21 mouse cellular contexts compared by ENCODE assay signal in genomic region chr2:14224387-14224786, GRCm38 (mm10). TPM values are rescaled to one million over a fixed set of nuclear protein-coding genes. Genes with fewer than 3 reads are reported as not detected.
"Had no signal": no experiment of that assay in that cellular context is flagged by ENCODE, and none has a peak within 500 bp of the region (broad histone marks: within the 10 kb centered on the region; RNA-seq: fewer than 3 reads in every experiment).

No protein-coding gene starts in this region.

- H3K36me3 ChIP-seq: liver, embryonic 13.5 days; liver, embryonic 15.5 days; midbrain, embryonic 10.5 days; midbrain, embryonic 12.5 days; neural tube, embryonic 12.5 days; stomach, embryonic 15.5 days had no signal

- H3K9ac ChIP-seq: liver, embryonic 13.5 days; liver, embryonic 15.5 days; liver, postnatal 0 days; lung, embryonic 14.5 days; midbrain, embryonic 12.5 days; neural tube, embryonic 12.5 days; stomach, embryonic 15.5 days had no signal

- H3K27ac ChIP-seq: liver, embryonic 13.5 days; liver, embryonic 15.5 days; macrophage; midbrain, embryonic 10.5 days; midbrain, embryonic 12.5 days; neural tube, embryonic 12.5 days; stomach, embryonic 15.5 days; stomach, postnatal 0 days had no signal

- H3K9me3 ChIP-seq: liver, embryonic 13.5 days; liver, embryonic 15.5 days; megakaryocyte, embryonic 14.5 days; midbrain, embryonic 10.5 days; midbrain, embryonic 12.5 days; neural tube, embryonic 12.5 days; stomach, embryonic 15.5 days had no signal

- H3K4me1 ChIP-seq: liver, embryonic 13.5 days; liver, embryonic 15.5 days; midbrain, embryonic 12.5 days; neural tube, embryonic 12.5 days; stomach, embryonic 15.5 days had no signal

- H3K4me3 ChIP-seq: liver, embryonic 13.5 days; liver, embryonic 15.5 days; megakaryocyte, embryonic 14.5 days; midbrain, embryonic 10.5 days; midbrain, embryonic 12.5 days; neural tube, embryonic 12.5 days; stomach, embryonic 15.5 days had no signal

- H3K4me2 ChIP-seq: liver, embryonic 11.5 days; liver, embryonic 13.5 days; liver, embryonic 15.5 days; lung, embryonic 14.5 days; midbrain, embryonic 12.5 days; neural tube, embryonic 12.5 days; stomach, embryonic 15.5 days had no signal

- ATAC-seq: liver, postnatal 0 days; midbrain, embryonic 16.5 days had no signal

- DNase-seq: liver, embryonic 13.5 days; liver, postnatal 0 days; lung, embryonic 14.5 days; lung, postnatal 14 days; midbrain, embryonic 14.5 days; right cerebral cortex, postnatal 14 days; thymus, adult 2 months; thymus, postnatal 25 days; thymus, postnatal 4 days had no signal

- H3K27me3 ChIP-seq: liver, embryonic 13.5 days; liver, embryonic 15.5 days; megakaryocyte, embryonic 14.5 days; midbrain, embryonic 12.5 days; neural tube, embryonic 12.5 days; stomach, embryonic 15.5 days had no signal

RNA-seq across cellular contexts. Expression of gene Tmem236, which starts 50.1 kb away (rescaled TPM):
- total RNA-seq: neutrophil, adult 5-6 weeks had no signal
- polyA plus RNA-seq: liver, embryonic 11.5 days; liver, embryonic 13.5 days; liver, postnatal 0 days; lung, embryonic 14.5 days; macrophage; spleen, adult 2 months had no signal
